In the genomic region with DNA sequence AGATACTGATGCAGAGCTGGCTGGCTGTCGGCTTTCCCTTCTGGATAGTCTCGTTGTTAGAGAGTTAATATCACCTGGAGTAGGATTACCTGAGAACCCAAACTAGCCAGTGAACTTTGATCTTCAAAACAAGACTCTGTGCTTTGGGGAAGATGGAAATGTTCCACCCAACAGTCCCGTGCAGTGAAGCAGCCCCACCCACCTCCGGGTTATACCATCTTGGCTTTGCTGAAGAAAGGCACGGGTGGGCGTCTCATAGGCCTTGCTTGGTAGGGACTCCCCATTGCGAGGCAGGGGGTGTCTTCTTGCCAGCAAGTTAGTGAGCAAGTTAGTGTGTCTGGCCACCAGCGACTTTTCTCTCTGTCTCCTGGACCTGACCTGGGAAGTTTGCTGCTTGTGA, we compare ENCODE assay signal across 24 mouse cellular contexts. TPM values are rescaled to one million over a fixed set of nuclear protein-coding genes. Genes with fewer than 3 reads are reported as not detected.
DNase-seq lines count a peak whose midpoint lies in the region; ATAC-seq lines count a peak whose summit lies in the region.
"Had no signal": no experiment of that assay in that cellular context is flagged by ENCODE, and none has a peak within 500 bp of the region (broad histone marks: within the 10 kb centered on the region; RNA-seq: fewer than 3 reads in every experiment).

No protein-coding gene starts in this region.

- H3K4me1 ChIP-seq in hindbrain, embryonic 13.5 days (replicated peaks), result peaks cover 63% of the 10 kb centered on the region

- ATAC-seq in CD4-positive, CD25-positive, alpha-beta regulatory T cell, adult 4 months, result peak; percentile 66
- no peak for ATAC-seq in hindbrain, embryonic 13.5 days (ENCODE audit: low FRiP score)
- ATAC-seq: hindbrain, embryonic 16.5 days; lung, postnatal 0 days; midbrain, embryonic 16.5 days had no signal

- WGBS in hindbrain, embryonic 13.5 days, result 84% methylated on average over 8 of the region's 8 CpGs

- no peak overlapping the region for H3K9ac ChIP-seq in hindbrain, embryonic 13.5 days
- H3K9ac ChIP-seq: embryonic facial prominence, embryonic 13.5 days; forebrain, embryonic 12.5 days; limb, embryonic 13.5 days; liver, embryonic 14.5 days had no signal

- H3K27me3 ChIP-seq in hindbrain, embryonic 13.5 days, result no peaks in the 10 kb centered on the region
- H3K27me3 ChIP-seq: embryonic facial prominence, embryonic 13.5 days; forebrain, embryonic 12.5 days; limb, embryonic 13.5 days had no signal

- no peaks in the 10 kb centered on the region for H3K9me3 ChIP-seq in hindbrain, embryonic 13.5 days
- H3K9me3 ChIP-seq: embryonic facial prominence, embryonic 13.5 days; forebrain, embryonic 12.5 days; limb, embryonic 13.5 days; midbrain, embryonic 10.5 days had no signal

- H3K4me2 ChIP-seq in hindbrain, embryonic 13.5 days, result no peak overlapping the region
- H3K4me2 ChIP-seq: embryonic facial prominence, embryonic 13.5 days; forebrain, embryonic 12.5 days; heart, embryonic 11.5 days; limb, embryonic 13.5 days had no signal

- DNase-seq in kidney, postnatal 25 days, result peak; percentile 49 to 67
- no peak for DNase-seq in kidney, postnatal 10 days
- peak; percentile 22 for DNase-seq in induced T-regulatory cell, adult 2 months (ENCODE audit: low read depth)
- DNase-seq in naive thymus-derived CD4-positive, alpha-beta T cell, adult 2 months (ENCODE audit: low read depth), result peak; percentile 33
- DNase-seq in yolk sac, embryonic 10.5 days (ENCODE audit: low spot score), result no peak
- DNase-seq: adrenal gland, postnatal 10 days; cerebellum, adult 8-10 months; cerebellum, postnatal 36 days; embryo, embryonic 11 days; kidney, postnatal 14 days had no signal

- no peak overlapping the region for H3K4me3 ChIP-seq in hindbrain, embryonic 13.5 days
- H3K4me3 ChIP-seq: embryonic facial prominence, embryonic 13.5 days; erythroblast, embryonic 14.5 days; forebrain, embryonic 12.5 days; limb, embryonic 13.5 days; midbrain, embryonic 10.5 days had no signal

- H3K36me3 ChIP-seq in hindbrain, embryonic 13.5 days, result no peaks in the 10 kb centered on the region
- H3K36me3 ChIP-seq: embryonic facial prominence, embryonic 13.5 days; forebrain, embryonic 12.5 days; limb, embryonic 13.5 days; midbrain, embryonic 10.5 days had no signal

- H3K27ac ChIP-seq in hindbrain, embryonic 13.5 days, result no peak overlapping the region
- H3K27ac ChIP-seq: embryonic facial prominence, embryonic 13.5 days; forebrain, embryonic 12.5 days; limb, embryonic 13.5 days; liver, embryonic 14.5 days; macrophage; midbrain, embryonic 10.5 days; stomach, postnatal 0 days had no signal

RNA-seq across cellular contexts. Expression of gene Gramd4, which starts 18.9 kb away (rescaled TPM):
- 10 to 100 TPM; 25.3 to 25.7 TPM for polyA plus RNA-seq in CD4-positive, CD25-positive, alpha-beta regulatory T cell, adult 4 months (2017; shearing (Covaris generic))
- polyA plus RNA-seq in hindbrain, embryonic 13.5 days (2015; fragmentation: Nextera tagmentation; extraction: Ambion mirVana), result 33.9 and 36.4 TPM in 2 replicates

RNA-seq across cellular contexts. Expression of gene Celsr1, which starts 42.8 kb away (rescaled TPM):
- polyA plus RNA-seq in CD4-positive, CD25-positive, alpha-beta regulatory T cell, adult 4 months (2017; shearing (Covaris generic)), result 1 to 10 TPM; 3.3 to 3.8 TPM
- 1.6 and 1.8 TPM in 2 replicates for polyA plus RNA-seq in hindbrain, embryonic 13.5 days (2015; fragmentation: Nextera tagmentation; extraction: Ambion mirVana)
- polyA plus RNA-seq: macrophage had no signal

Comparison
In these comparisons a context has a peak if more than half of its experiments do, and no peak if none do; other contexts are left out.
1. DNase-seq: peak in kidney, postnatal 25 days (2 of 2), induced T-regulatory cell, adult 2 months (single experiment) and naive thymus-derived CD4-positive, alpha-beta T cell, adult 2 months (single experiment); none in kidney, postnatal 10 days (single experiment) and yolk sac, embryonic 10.5 days (single experiment).